Mouse (Mus musculus): ENCODE data around the gene Sgpl1. TPM values are rescaled to one million over a fixed set of nuclear protein-coding genes. Genes with fewer than 3 reads are reported as not detected.

Gene Sgpl1
- total and polyA plus RNA-seq, 3 experiments: 13.2 to 16.7 (median 13.2) TPM

DNA sequence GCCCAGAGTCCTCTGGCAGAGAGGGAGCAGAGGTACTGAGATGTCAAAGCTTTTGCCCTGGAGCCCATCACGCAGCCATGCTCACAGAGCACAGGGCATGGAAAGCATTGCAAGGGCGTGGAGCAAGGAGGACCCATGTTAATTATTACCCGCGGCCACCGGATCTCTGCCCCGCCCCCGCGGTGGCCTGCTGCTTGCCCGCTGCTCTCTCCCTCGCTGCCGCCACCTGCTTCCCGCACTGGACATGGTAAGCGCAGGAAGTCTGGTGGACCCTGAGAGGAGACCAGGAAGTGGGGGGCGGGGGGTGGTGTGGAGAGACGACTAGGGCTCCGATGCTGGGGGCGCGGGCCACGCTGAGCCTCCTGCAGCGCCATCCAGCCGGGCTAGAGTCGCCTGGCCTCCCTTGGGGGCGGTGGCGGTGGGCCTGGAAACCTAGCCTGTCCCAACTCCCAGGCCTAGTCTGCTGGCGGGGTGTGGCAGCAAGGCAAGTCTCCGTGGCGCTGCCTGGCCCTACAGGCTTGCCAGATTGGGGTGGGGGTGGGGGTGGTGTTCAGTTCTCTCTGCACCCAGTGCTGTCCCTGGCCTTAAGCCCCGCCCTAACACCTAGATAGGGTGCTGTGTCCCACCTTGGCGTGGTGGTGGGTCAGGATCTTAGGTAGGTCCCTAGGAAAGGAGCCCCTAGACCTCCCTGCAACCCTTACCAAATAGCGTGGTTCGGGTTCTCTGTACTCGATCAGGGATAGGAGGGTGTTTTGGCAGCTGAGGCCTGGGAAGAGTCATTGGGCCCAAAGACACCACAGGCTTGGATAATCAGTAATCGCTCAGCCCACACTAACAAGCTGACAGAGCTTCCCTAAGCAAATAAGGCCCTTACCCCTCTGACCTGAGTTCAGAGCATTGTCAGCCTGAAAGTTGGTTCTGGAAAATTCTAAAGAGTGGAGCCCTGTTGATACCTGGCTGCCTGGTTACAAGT, 58.0 kb downstream of the Sgpl1 start, which contains the start of gene Pcbd1:
TSS of gene Pcbd1 (plus strand) at position 162 of the 973 bp plus-strand sequence.
- Histone ChIP-seq H3K27ac (no peak within 1 kb of the TSS), H3K9ac (ENCODE audit: low read depth, low read length) (peak within 1 kb of the TSS; percentile 32), H3K36me3 (ENCODE audit: control insufficient read depth, insufficient read depth, low read length) (no peaks in the 10 kb centered on the region), H3K4me3 (peak within 1 kb of the TSS; percentile 26), H3K27me3 (ENCODE audit: control insufficient read depth, insufficient read depth, low read length) (no peaks in the 10 kb centered on the region), H3K79me2 (replicated peaks; ENCODE audit: control insufficient read depth, insufficient read depth, low read length) (no peaks in the 10 kb centered on the region), H3K4me1 (ENCODE audit: control insufficient read depth, insufficient read depth, low read length) (no peaks in the 10 kb centered on the region)
- 18% methylated on average over 31 of the region's 33 CpGs for WGBS
- intact Hi-C loops (cut with DNase I): no loop called here
- TF ChIP-seq POLR2A (IDR thresholded peaks at IDR 0.05; ENCODE audit: insufficient read depth, low read depth, low read length) (no peak), EP300 (IDR thresholded peaks at IDR 0.05; ENCODE audit: insufficient read depth, low read depth, low read length) (no peak), CTCF (IDR thresholded peaks at IDR 0.05) (no peak)
- peak in 1 of 2 experiments; percentile 24 for DNase-seq

DNA sequence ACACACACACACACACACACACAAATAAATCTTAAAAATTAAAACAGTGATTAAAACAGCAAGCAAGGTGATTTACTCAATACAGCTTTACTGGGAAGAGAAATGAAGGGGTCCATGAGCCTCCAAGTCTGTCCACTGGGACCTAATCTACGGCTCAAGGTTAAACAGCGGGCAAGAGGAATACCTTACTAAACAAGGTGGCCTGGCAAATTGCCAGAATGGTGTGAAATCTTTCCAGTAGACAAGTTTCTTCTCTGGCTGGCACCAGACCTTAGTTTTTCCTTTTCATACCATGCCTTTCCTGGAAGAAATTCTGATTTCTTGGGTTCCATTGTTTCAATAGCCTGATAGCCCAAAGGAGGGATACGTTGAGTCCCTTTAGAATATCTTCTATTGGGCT, 59.0 kb downstream of the Sgpl1 start:
- DNase-seq: peak in 1 of 2 experiments; percentile 1
- H3K79me2 ChIP-seq (replicated peaks; ENCODE audit: control insufficient read depth, insufficient read depth, low read length): no peaks in the 10 kb centered on the region
- no peak for TF ChIP-seq POLR2A (IDR thresholded peaks at IDR 0.05; ENCODE audit: insufficient read depth, low read depth, low read length)
- no peak for TF ChIP-seq CTCF (IDR thresholded peaks at IDR 0.05)
- TF ChIP-seq EP300 (IDR thresholded peaks at IDR 0.05; ENCODE audit: insufficient read depth, low read depth, low read length): no peak
- H3K4me3 ChIP-seq: no peak overlapping the region
- no peak overlapping the region for H3K9ac ChIP-seq (ENCODE audit: low read depth, low read length)
- no peaks in the 10 kb centered on the region for H3K36me3 ChIP-seq (ENCODE audit: control insufficient read depth, insufficient read depth, low read length)
- intact Hi-C loops (cut with DNase I): no loop called here
- no peaks in the 10 kb centered on the region for H3K4me1 ChIP-seq (ENCODE audit: control insufficient read depth, insufficient read depth, low read length)
- H3K27me3 ChIP-seq (ENCODE audit: control insufficient read depth, insufficient read depth, low read length): no peaks in the 10 kb centered on the region
- no peak overlapping the region for H3K27ac ChIP-seq
- 76% methylated on average over 3 of the region's 3 CpGs for WGBS

DNA sequence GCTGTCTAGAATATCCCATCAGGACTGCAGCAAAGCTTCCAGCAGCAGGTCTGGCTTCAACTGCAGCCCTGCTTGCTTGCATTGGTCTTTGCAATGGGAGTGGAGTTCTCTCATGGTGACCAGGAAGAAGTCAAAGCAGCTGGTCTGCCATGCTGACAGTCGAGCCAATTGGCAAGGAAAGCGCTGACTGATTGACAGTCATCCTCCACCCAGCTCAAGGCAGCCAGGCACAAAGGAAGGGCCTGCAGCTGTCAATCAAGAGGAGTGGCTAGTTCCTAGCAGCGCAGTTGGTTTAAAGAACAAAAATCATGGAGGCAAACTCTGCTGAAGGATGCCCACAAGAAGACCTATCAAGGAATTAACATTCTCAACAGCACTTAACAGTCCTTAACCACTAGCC, 61.0 kb downstream of the Sgpl1 start:
- 63% methylated on average over 3 of the region's 3 CpGs for WGBS
- Histone ChIP-seq H3K79me2 (replicated peaks; ENCODE audit: control insufficient read depth, insufficient read depth, low read length) (no peaks in the 10 kb centered on the region), H3K4me1 (ENCODE audit: control insufficient read depth, insufficient read depth, low read length) (no peaks in the 10 kb centered on the region), H3K27ac (no peak overlapping the region), H3K27me3 (ENCODE audit: control insufficient read depth, insufficient read depth, low read length) (no peaks in the 10 kb centered on the region), H3K9ac (ENCODE audit: low read depth, low read length) (no peak overlapping the region), H3K36me3 (ENCODE audit: control insufficient read depth, insufficient read depth, low read length) (no peaks in the 10 kb centered on the region), H3K4me3 (no peak overlapping the region)
- no peak for TF ChIP-seq POLR2A (IDR thresholded peaks at IDR 0.05; ENCODE audit: insufficient read depth, low read depth, low read length)
- no peak for TF ChIP-seq EP300 (IDR thresholded peaks at IDR 0.05; ENCODE audit: insufficient read depth, low read depth, low read length)
- no peak for TF ChIP-seq CTCF (IDR thresholded peaks at IDR 0.05)
- intact Hi-C loops (cut with DNase I): no loop called here
- peak in 1 of 2 experiments; percentile 5 for DNase-seq

DNA sequence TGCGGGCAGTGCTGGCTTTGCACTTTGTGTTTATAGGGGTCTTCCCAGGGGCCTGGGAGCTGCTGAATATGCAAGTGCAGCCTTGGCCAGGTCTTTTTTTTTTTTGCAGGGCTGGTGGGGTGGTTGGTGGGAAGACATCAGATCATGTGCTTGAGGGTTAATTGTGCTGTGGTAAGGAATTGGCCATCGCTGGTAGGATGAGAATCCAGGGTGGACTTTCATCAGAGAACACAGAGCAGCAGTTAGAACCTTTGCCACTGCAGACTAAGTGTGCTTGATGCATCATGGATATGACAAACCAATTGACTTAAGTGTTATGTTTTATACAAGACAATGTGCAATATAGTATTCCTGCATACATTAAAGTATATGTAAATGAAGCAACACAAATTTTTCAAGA, 62.1 kb downstream of the Sgpl1 start:
- H3K27ac ChIP-seq: no peak overlapping the region
- no peak for TF ChIP-seq EP300 (IDR thresholded peaks at IDR 0.05; ENCODE audit: insufficient read depth, low read depth, low read length)
- intact Hi-C loops (cut with DNase I): no loop called here

DNA sequence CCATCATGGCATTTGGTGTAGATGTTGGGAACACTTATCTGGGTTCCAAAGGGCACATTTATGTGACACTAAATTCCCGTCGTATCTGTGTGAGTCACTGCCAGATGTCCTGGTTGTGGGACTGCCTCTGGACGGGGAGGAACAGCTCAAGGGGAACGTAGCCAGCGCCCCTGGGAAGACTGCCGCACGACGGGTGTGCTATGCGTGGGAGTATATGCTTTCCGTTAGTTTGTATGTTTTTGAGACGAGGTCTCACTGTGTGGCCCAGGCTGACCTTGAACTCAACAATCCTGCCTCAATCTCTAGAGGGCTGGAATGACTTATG, 66.6 kb downstream of the Sgpl1 start:
- H3K79me2 ChIP-seq (replicated peaks; ENCODE audit: control insufficient read depth, insufficient read depth, low read length): no peaks in the 10 kb centered on the region
- no peak overlapping the region for H3K27ac ChIP-seq
- no peak for DNase-seq
- no peak overlapping the region for H3K9ac ChIP-seq (ENCODE audit: low read depth, low read length)
- no peak overlapping the region for H3K4me3 ChIP-seq
- TF ChIP-seq CTCF (IDR thresholded peaks at IDR 0.05) (no peak), POLR2A (IDR thresholded peaks at IDR 0.05; ENCODE audit: insufficient read depth, low read depth, low read length) (no peak), EP300 (IDR thresholded peaks at IDR 0.05; ENCODE audit: insufficient read depth, low read depth, low read length) (no peak)
- no peaks in the 10 kb centered on the region for H3K27me3 ChIP-seq (ENCODE audit: control insufficient read depth, insufficient read depth, low read length)
- WGBS: 27% methylated on average over 11 of the region's 11 CpGs
- intact Hi-C loops (cut with DNase I): no loop called here
- no peaks in the 10 kb centered on the region for H3K4me1 ChIP-seq (ENCODE audit: control insufficient read depth, insufficient read depth, low read length)
- H3K36me3 ChIP-seq (ENCODE audit: control insufficient read depth, insufficient read depth, low read length): no peaks in the 10 kb centered on the region

More for the DNA sequence above, 62.1 kb downstream of the Sgpl1 start:
- Histone ChIP-seq H3K79me2 (replicated peaks; ENCODE audit: control insufficient read depth, insufficient read depth, low read length) (no peaks in the 10 kb centered on the region), H3K9ac (ENCODE audit: low read depth, low read length) (no peak overlapping the region), H3K27me3 (ENCODE audit: control insufficient read depth, insufficient read depth, low read length) (no peaks in the 10 kb centered on the region), H3K36me3 (ENCODE audit: control insufficient read depth, insufficient read depth, low read length) (no peaks in the 10 kb centered on the region), H3K4me1 (ENCODE audit: control insufficient read depth, insufficient read depth, low read length) (no peaks in the 10 kb centered on the region), H3K4me3 (no peak overlapping the region)
- DNase-seq: no peak
- WGBS: 89% methylated on average over 2 of the region's 2 CpGs

DNA sequence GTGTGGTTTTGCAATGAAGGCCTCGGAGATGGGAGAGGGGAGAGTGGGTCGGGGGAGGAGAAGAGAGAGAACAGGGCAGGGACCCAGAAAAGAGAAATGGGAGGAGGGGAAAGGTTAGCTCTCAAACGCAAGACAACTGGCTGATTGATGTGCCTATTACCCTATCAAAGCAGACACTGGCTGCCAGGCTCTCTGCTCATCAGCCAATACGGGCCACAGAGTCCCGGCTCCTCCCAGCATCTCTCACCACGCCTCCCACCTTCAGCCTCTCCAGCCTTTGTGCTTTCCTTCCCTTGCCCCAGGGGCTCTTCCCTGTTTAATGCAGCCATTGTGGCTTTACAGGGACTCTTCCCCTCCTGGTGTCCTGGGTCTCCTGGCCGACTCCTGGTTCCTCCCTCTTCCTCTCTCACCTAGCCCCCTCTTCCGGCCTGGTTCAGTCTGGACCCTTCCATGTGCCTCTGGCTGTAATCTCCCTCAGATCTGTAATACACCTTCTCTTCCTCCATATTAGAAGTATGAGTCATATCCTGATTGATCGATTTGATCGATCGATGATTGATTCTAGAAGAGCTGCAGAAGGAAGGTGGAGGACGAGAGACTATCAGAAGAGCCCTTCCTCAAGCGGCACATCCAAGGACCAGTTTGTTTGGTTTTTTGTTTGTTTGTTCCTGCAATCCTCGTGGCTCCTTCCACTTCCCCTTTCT, 67.1 kb downstream of the Sgpl1 start:
- no peak overlapping the region for H3K27ac ChIP-seq
- no peak overlapping the region for H3K4me3 ChIP-seq
- intact Hi-C loops (cut with DNase I): no loop called here
- no peak for TF ChIP-seq CTCF (IDR thresholded peaks at IDR 0.05)
- no peak for TF ChIP-seq POLR2A (IDR thresholded peaks at IDR 0.05; ENCODE audit: insufficient read depth, low read depth, low read length)
- TF ChIP-seq EP300 (IDR thresholded peaks at IDR 0.05; ENCODE audit: insufficient read depth, low read depth, low read length): no peak
- no peaks in the 10 kb centered on the region for H3K79me2 ChIP-seq (replicated peaks; ENCODE audit: control insufficient read depth, insufficient read depth, low read length)
- DNase-seq: peak; percentile 33 to 61
- no peak overlapping the region for H3K9ac ChIP-seq (ENCODE audit: low read depth, low read length)
- 40% methylated on average over 14 of the region's 14 CpGs for WGBS
- H3K36me3 ChIP-seq (ENCODE audit: control insufficient read depth, insufficient read depth, low read length): no peaks in the 10 kb centered on the region
- no peaks in the 10 kb centered on the region for H3K27me3 ChIP-seq (ENCODE audit: control insufficient read depth, insufficient read depth, low read length)
- H3K4me1 ChIP-seq (ENCODE audit: control insufficient read depth, insufficient read depth, low read length): no peaks in the 10 kb centered on the region
